Mouse (Mus musculus) liver, postnatal 0 days (tissue): ENCODE results near the gene Msx3.

ENCODE experiments used
- CTCF ChIP-seq: sonication (generic); IDR thresholded peaks from 2 replicates; pipeline ENCODE4 v1.5.1; 2016; ENCODE audit warnings: antibody characterized with exemption, low read depth
- EP300 ChIP-seq: IDR thresholded peaks from 2 replicates; pipeline ENCODE4 v1.6.1; 2016; ENCODE audit warnings: antibody characterized with exemption, low read depth, mild to moderate bottlenecking

DNA sequence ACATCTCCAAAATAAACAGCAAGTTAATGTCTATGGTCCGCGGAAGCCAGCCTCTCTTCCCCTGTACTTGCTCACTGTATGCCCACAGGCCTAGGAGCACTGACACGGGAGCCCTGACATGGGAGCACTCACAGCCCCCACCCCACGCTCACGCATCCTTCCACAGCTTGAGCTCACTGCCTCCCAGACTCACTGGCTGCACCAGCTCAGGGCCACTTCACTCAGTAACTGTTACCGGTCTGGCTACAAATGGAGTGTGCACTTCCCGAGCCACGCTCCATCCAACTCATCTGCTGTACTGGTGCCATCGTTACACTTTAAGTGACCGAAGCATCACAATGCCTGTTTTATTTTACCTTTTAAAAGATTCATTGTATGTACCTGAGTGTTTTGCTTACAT is 16.5 kb downstream of the Msx3 start:
- TF ChIP-seq CTCF (no peak), EP300 (no peak)
